Mouse (Mus musculus) left cerebral cortex, postnatal 10 days (tissue): ENCODE data around the gene Ly6g6f. TPM values are rescaled to one million over a fixed set of nuclear protein-coding genes. Genes with fewer than 3 reads are reported as not detected.

ENCODE experiments used
- DNase-seq, 2 experiments: peaks; one replicate each; pipeline ENCODE4 v3.0.0; 2021 to 2022; ENCODE audit warnings: low spot score in 2 of 2, mixed read lengths in 1 of 2; ENCODE audit errors: extremely low spot score in 1 of 2
- intact Hi-C: fragments of 180-260 bp; cut with DNase I; formaldehyde crosslinking; loops from one replicate; pipeline ENCODE4 v1.15.1; 2025
- total RNA-seq, 2 experiments: library from RNA; stranded (reverse); gene quantifications; 2 replicates each; pipeline ENCODE4 v1.2.3; 2021

Gene Ly6g6f
- total RNA-seq, 2 experiments from 2014 or later = not detected

- intact Hi-C loops = no loop called here
- no peak for DNase-seq
Measured at GRCm38 (mm10) chr17:35111774-35112173, 26.4 kb upstream of the Ly6g6f start.

- intact Hi-C loops = loop anchor here (5.0 kb wide), 1 partner anchor 86 kb away; no protein-coding TSS in a partner anchor
- DNase-seq = no peak
Measured at GRCm38 (mm10) chr17:35108097-35108496, 22.7 kb upstream of the Ly6g6f start, which contains the start of gene Ly6g5c. TSS of gene Ly6g5c (plus strand) at chr17:35108279.

DNA sequence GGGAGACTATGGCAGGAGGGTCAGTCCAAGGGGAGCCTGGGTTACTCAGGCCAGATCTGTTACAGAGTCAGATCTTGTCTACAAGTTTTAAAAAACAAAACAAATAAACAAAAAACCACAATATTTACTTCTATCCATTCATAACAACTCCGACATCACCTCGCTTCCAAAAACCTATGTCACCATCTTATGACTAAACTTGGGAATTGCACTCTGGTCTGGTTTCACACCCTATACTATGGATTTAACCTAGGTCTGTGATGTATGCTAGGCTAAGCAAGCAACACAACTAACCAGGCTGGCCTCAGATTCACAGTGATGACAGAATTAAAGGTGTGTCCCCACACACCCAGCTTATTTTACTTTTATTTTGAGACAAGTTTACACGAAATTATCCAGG, 21.1 kb upstream of the Ly6g6f start:
- intact Hi-C loops = loop anchor here (5.0 kb wide), 1 partner anchor 84 kb away; no protein-coding TSS in a partner anchor
- DNase-seq = no peak

DNA sequence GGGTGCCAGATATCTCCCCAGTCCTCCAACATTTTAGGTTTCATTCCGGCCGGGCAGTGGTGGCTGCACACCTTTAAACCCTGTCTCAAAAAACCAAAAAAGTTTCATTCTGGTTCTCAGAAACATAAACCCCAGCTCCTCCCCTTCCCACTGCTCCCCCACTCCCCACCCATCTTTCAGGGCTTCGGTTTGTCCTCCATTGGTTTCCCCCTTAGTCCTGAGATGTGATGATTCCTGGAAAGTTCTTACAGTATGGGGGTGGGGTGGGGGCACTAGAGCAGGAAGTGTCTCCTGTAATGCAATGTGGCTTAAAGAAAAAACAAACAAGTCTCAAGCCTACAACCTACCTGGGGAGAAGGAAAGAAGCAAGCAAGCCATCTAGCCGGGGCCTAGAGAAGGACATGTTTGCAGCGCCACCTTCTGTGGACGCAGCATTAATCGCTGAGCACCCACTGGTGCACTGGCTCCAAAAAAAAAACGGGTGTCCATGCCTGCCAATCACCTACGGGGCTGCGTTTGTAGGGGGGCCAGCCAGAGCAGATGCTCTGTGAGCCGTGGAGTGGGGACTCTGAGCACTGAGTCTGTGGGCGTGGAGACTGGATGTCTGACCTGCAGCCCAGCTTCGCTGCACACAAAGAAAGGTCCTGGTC, 20.5 kb upstream of the Ly6g6f start:
- no peak for DNase-seq

GRCm38 (mm10) chr17:35104754-35105153, 19.3 kb upstream of the Ly6g6f start:
- intact Hi-C loops = loop anchor here (5.0 kb wide), 1 partner anchor 82 kb away; no protein-coding TSS in a partner anchor
- no peak for DNase-seq

More for the DNA sequence above, 20.5 kb upstream of the Ly6g6f start:
- intact Hi-C loops = loop anchor here (5.0 kb wide), 1 partner anchor 84 kb away; no protein-coding TSS in a partner anchor

- no peak for DNase-seq
- intact Hi-C loops = no loop called here
Measured at GRCm38 (mm10) chr17:35104079-35104478, 18.7 kb upstream of the Ly6g6f start.

- DNase-seq = no peak
- intact Hi-C loops = no loop called here
Measured at GRCm38 (mm10) chr17:35103221-35103690, 17.8 kb upstream of the Ly6g6f start.

DNA sequence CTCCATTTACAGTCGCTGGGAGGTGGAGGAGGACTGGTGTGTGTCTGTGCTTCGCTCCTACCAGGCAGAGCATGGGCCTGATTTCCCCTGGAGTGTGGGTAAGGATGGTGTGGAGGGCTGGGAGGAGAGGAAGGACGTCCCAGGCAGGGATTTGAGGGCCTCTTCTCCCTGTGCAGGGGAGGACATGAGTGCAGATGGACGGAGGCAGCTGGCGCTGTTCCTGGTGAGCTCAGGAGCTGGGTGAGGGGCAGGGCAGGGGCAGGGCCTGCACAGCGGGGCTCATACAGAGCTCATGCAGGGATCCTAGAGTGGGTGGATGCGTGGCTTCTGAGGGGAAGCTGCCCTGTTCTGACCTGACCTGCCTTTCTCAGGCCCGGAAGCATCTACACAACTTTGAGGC, 16.9 kb upstream of the Ly6g6f start:
- no peak for DNase-seq
- intact Hi-C loops = no loop called here

GRCm38 (mm10) chr17:35101161-35101560, 15.8 kb upstream of the Ly6g6f start:
- intact Hi-C loops = no loop called here
- no peak for DNase-seq

DNA sequence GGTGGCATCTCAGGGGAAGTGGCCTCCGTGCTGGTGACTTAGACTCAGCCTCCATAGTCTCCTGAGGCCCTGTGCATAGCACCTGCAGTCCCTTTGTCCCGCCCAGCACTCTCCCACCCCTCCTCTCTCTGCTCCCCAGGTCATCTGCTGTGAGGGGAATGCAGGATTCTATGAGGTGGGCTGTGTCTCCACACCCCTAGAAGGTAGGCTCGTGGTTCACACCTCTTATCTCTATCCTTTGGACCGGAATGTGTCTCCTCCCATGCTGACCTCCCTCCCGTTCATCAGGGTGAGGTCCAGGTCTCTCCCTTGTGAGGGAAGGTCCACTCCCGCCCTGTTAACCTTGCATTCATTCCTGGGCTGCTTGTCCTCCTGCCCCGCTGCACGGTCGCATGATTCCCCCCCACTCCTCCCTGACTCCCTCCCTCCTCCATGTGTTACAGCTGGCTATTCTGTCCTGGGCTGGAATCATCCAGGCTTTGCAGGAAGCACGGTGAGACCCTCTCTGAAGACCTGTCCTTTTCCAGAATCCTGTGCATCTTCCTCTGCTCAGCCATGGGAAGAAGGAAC, 14.9 kb upstream of the Ly6g6f start:
- no peak for DNase-seq
- intact Hi-C loops = no loop called here

DNA sequence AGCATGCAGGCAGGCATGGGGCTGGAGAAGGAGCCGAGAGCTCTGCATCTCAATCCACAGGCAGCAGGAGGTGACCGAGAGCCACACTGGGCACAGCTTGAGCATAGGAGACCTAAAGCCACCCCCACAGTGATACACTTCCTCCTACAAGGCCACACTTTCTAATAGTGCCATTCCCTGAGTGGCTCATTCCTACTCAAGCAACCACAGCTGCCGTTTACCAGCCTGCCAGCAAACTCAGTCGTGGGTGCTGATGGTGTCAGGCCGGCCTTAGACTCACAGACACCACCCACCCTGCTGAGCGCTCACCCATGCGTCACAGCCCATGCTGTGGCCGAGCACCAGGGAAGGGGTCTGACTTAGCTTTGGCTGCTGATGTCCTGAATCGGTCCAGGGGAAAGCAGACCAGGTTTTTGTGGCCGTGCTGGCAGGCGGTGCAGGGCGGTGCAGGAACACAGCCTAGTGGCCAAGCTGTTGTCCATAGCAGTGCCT, 11.8 kb upstream of the Ly6g6f start:
- peak in 1 of 2 experiments; percentile 45 for DNase-seq
- intact Hi-C loops = loop anchor here (5.0 kb wide), 1 partner anchor 80 kb away; the partner anchor contains the start of gene Vwa7

GRCm38 (mm10) chr17:35096597-35096996, 11.2 kb upstream of the Ly6g6f start:
- intact Hi-C loops = loop anchor here (5.0 kb wide), 1 partner anchor 79 kb away; the partner anchor contains the start of gene Vwa7
- no peak for DNase-seq

- intact Hi-C loops = loop anchor here (5.0 kb wide), 1 partner anchor 77 kb away; the partner anchor contains the start of gene Vwa7
- no peak for DNase-seq
Measured at GRCm38 (mm10) chr17:35094475-35095365, 9.3 kb upstream of the Ly6g6f start.

- DNase-seq = no peak
- intact Hi-C loops = no loop called here
Measured at GRCm38 (mm10) chr17:35092403-35093198, 7.2 kb upstream of the Ly6g6f start.

- DNase-seq = no peak
- intact Hi-C loops = no loop called here
Measured at GRCm38 (mm10) chr17:35090166-35090932, 4.9 kb upstream of the Ly6g6f start.

GRCm38 (mm10) chr17:35088825-35089644, 3.6 kb upstream of the Ly6g6f start, which contains the start of gene Abhd16a:
TSS of gene Abhd16a (plus strand) at chr17:35089263.
- intact Hi-C loops = no loop called here

GRCm38 (mm10) chr17:35088151-35088550, 2.7 kb upstream of the Ly6g6f start:
- intact Hi-C loops = no loop called here
- DNase-seq = no peak

More at GRCm38 (mm10) chr17:35088825-35089644, 3.6 kb upstream of the Ly6g6f start, which contains the start of gene Abhd16a:
- peak; percentile 93 to 97 for DNase-seq
